Mouse (Mus musculus) spleen, embryonic (tissue): ENCODE data around the gene Rbks.

ENCODE experiments used
- CTCF ChIA-PET: fragments of 350-600 bp; sonication (Branson Sonifier 250); formaldehyde crosslinking; loops from one replicate; lab custom pipeline; 2022; lab: Charles Lee

The Rbks gene

GRCm38 (mm10) chr5:31696971-31697643 lies at the start of gene Rbks:
Rbks (minus strand) TSS chr5:31697627.
- CTCF ChIA-PET: no interaction called here

GRCm38 (mm10) chr5:31742521-31743031 lies 45.1 kb upstream of the Rbks start:
- CTCF ChIA-PET: no interaction called here

- CTCF ChIA-PET: no interaction called here
Observed at GRCm38 (mm10) chr5:31741931-31742330, 44.5 kb upstream of the Rbks start.

- CTCF ChIA-PET: no interaction called here
Observed at GRCm38 (mm10) chr5:31732644-31733338, 35.4 kb upstream of the Rbks start.

GRCm38 (mm10) chr5:31727456-31727855 lies 30.0 kb upstream of the Rbks start:
- CTCF ChIA-PET: interaction anchor here (0.7 kb wide), 1 partner anchor 18 kb away, joined by 5 read pairs; no protein-coding TSS in a partner anchor

- CTCF ChIA-PET: no interaction called here
Observed at GRCm38 (mm10) chr5:31725885-31726284, 28.5 kb upstream of the Rbks start.

- CTCF ChIA-PET: interaction anchor here (0.6 kb wide), 1 partner anchor 125 kb away, joined by 3 read pairs; no protein-coding TSS in a partner anchor
Observed at GRCm38 (mm10) chr5:31724519-31724918, 27.1 kb upstream of the Rbks start.

GRCm38 (mm10) chr5:31715486-31716150 lies 18.2 kb upstream of the Rbks start:
- CTCF ChIA-PET: interaction anchor here (0.7 kb wide), 1 partner anchor 100 kb away, joined by 3 read pairs; no protein-coding TSS in a partner anchor

- CTCF ChIA-PET: no interaction called here
Observed at GRCm38 (mm10) chr5:31713841-31714264, 16.4 kb upstream of the Rbks start.

- CTCF ChIA-PET: no interaction called here
Observed at GRCm38 (mm10) chr5:31713280-31713711, 15.9 kb upstream of the Rbks start.

GRCm38 (mm10) chr5:31709389-31709788 lies 12.0 kb upstream of the Rbks start:
- CTCF ChIA-PET: interaction anchor here (0.6 kb wide), 1 partner anchor 413 kb away, joined by 3 read pairs; no protein-coding TSS in a partner anchor

- CTCF ChIA-PET: no interaction called here
Observed at GRCm38 (mm10) chr5:31706826-31707225, 9.4 kb upstream of the Rbks start.

- CTCF ChIA-PET: no interaction called here
Observed at GRCm38 (mm10) chr5:31704971-31705370, 7.5 kb upstream of the Rbks start.

- CTCF ChIA-PET: interaction anchor here (0.7 kb wide), 3 partner anchors 68 to 118 kb away, joined by 3 to 21 read pairs (median 4); no protein-coding TSS in a partner anchor
Observed at GRCm38 (mm10) chr5:31699397-31699796, 2.0 kb upstream of the Rbks start.

GRCm38 (mm10) chr5:31698931-31699330 lies 1.5 kb upstream of the Rbks start:
- CTCF ChIA-PET: interaction anchor here (0.7 kb wide), 2 partner anchors 69 to 118 kb away, joined by 3 to 21 read pairs; no protein-coding TSS in a partner anchor

- CTCF ChIA-PET: no interaction called here
Observed at GRCm38 (mm10) chr5:31698297-31698726, 885 bp upstream of the Rbks start.

GRCm38 (mm10) chr5:31697644-31698296 lies 343 bp upstream of the Rbks start, which contains the start of gene Babam2:
Babam2 (plus strand) TSS chr5:31697684.
- CTCF ChIA-PET: no interaction called here

GRCm38 (mm10) chr5:31693191-31693590 lies 4.2 kb downstream of the Rbks start:
- CTCF ChIA-PET: no interaction called here

- CTCF ChIA-PET: no interaction called here
Observed at GRCm38 (mm10) chr5:31687972-31688371, 9.5 kb downstream of the Rbks start.

GRCm38 (mm10) chr5:31686040-31686439 lies 11.4 kb downstream of the Rbks start:
- CTCF ChIA-PET: no interaction called here

- CTCF ChIA-PET: interaction anchor here (0.6 kb wide), 1 partner anchor 52 kb away, joined by 3 read pairs; no protein-coding TSS in a partner anchor
Observed at GRCm38 (mm10) chr5:31682305-31682704, 15.1 kb downstream of the Rbks start.
